Mouse (Mus musculus): ENCODE data around the gene Osbpl11. TPM values are rescaled to one million over a fixed set of nuclear protein-coding genes. Genes with fewer than 3 reads are reported as not detected.

Gene Osbpl11
- polyA plus RNA-seq, 1 experiment from 2014 or later, result 17.8 TPM

GRCm38 (mm10) chr16:33222482-33222881 lies 37.6 kb downstream of the Osbpl11 start:
- ATAC-seq (replicated peaks; ENCODE audit: low FRiP score, low read depth), result no peak
- H3K4me3 ChIP-seq (replicated peaks; ENCODE audit: low read depth, low read length), result no peak overlapping the region
- no peak overlapping the region for H3K4me2 ChIP-seq (ENCODE audit: low read length)
- peaks cover 20% of the 10 kb centered on the region for H3K36me3 ChIP-seq (ENCODE audit: insufficient read depth, low read length)
- TF ChIP-seq CTCF (IDR thresholded peaks at IDR 0.05; ENCODE audit: low read depth), result no peak
- DNase-seq (ENCODE audit: low spot score), result no peak
- H3K9me3 ChIP-seq (replicated peaks; ENCODE audit: low read length), result no peaks in the 10 kb centered on the region
- no peak overlapping the region for H3K9ac ChIP-seq (ENCODE audit: low read depth, low read length)
- H3K27ac ChIP-seq, result no peak overlapping the region
- H3K4me1 ChIP-seq (replicated peaks; ENCODE audit: insufficient read depth, low read length), result no peaks in the 10 kb centered on the region
- 82% methylated on average over 3 of the region's 3 CpGs for WGBS
- H3K27me3 ChIP-seq (ENCODE audit: insufficient read depth, low read length), result no peaks in the 10 kb centered on the region

- no peaks in the 10 kb centered on the region for H3K9me3 ChIP-seq (replicated peaks; ENCODE audit: low read length)
- no peak overlapping the region for H3K9ac ChIP-seq (ENCODE audit: low read depth, low read length)
- 71% methylated on average over 5 of the region's 5 CpGs for WGBS
- peaks cover 37% of the 10 kb centered on the region for H3K36me3 ChIP-seq (ENCODE audit: insufficient read depth, low read length)
- no peak overlapping the region for H3K4me3 ChIP-seq (replicated peaks; ENCODE audit: low read depth, low read length)
- DNase-seq (ENCODE audit: low spot score), result no peak
- no peaks in the 10 kb centered on the region for H3K4me1 ChIP-seq (replicated peaks; ENCODE audit: insufficient read depth, low read length)
- no peak overlapping the region for H3K4me2 ChIP-seq (ENCODE audit: low read length)
- no peaks in the 10 kb centered on the region for H3K27me3 ChIP-seq (ENCODE audit: insufficient read depth, low read length)
- TF ChIP-seq CTCF (IDR thresholded peaks at IDR 0.05; ENCODE audit: low read depth), result no peak
- no peak overlapping the region for H3K27ac ChIP-seq
- peak; percentile 61; the same call in 1 of the 2 replicates for ATAC-seq (replicated peaks; ENCODE audit: low FRiP score, low read depth)
Measured at GRCm38 (mm10) chr16:33224381-33224780, 39.5 kb downstream of the Osbpl11 start.

GRCm38 (mm10) chr16:33234128-33234527 lies 49.3 kb downstream of the Osbpl11 start:
- Histone ChIP-seq H3K9me3 (replicated peaks; ENCODE audit: low read length) (no peaks in the 10 kb centered on the region), H3K4me3 (replicated peaks; ENCODE audit: low read depth, low read length) (no peak overlapping the region), H3K36me3 (ENCODE audit: insufficient read depth, low read length) (peaks cover 21% of the 10 kb centered on the region), H3K9ac (ENCODE audit: low read depth, low read length) (no peak overlapping the region), H3K27me3 (ENCODE audit: insufficient read depth, low read length) (no peaks in the 10 kb centered on the region), H3K4me1 (replicated peaks; ENCODE audit: insufficient read depth, low read length) (0 out of 2 replicates have a peak, but pooled peaks cover 3% of the 10 kb centered on the region), H3K27ac (peak overlapping the region; percentile 57; the same call in 1 of the 2 replicates), H3K4me2 (ENCODE audit: low read length) (no peak overlapping the region)
- ATAC-seq (replicated peaks; ENCODE audit: low FRiP score, low read depth) (peak; percentile 92), DNase-seq (ENCODE audit: low spot score) (peak; percentile 58)
- TF ChIP-seq CTCF (IDR thresholded peaks at IDR 0.05; ENCODE audit: low read depth), result no peak
- WGBS, result 48% methylated on average over 12 of the region's 12 CpGs

GRCm38 (mm10) chr16:33236151-33236550 lies 51.3 kb downstream of the Osbpl11 start:
- Histone ChIP-seq H3K9me3 (replicated peaks; ENCODE audit: low read length) (no peaks in the 10 kb centered on the region), H3K27ac (no peak overlapping the region), H3K4me2 (ENCODE audit: low read length) (no peak overlapping the region), H3K4me1 (replicated peaks; ENCODE audit: insufficient read depth, low read length) (0 out of 2 replicates have a peak, but pooled peaks cover 3% of the 10 kb centered on the region), H3K4me3 (replicated peaks; ENCODE audit: low read depth, low read length) (no peak overlapping the region), H3K36me3 (ENCODE audit: insufficient read depth, low read length) (peaks cover 12% of the 10 kb centered on the region; the same call in 1 of the 2 replicates), H3K27me3 (ENCODE audit: insufficient read depth, low read length) (no peaks in the 10 kb centered on the region), H3K9ac (ENCODE audit: low read depth, low read length) (no peak overlapping the region)
- DNase-seq (ENCODE audit: low spot score), result no peak
- 73% methylated on average over 6 of the region's 6 CpGs for WGBS
- ATAC-seq (replicated peaks; ENCODE audit: low FRiP score, low read depth), result no peak
- no peak for TF ChIP-seq CTCF (IDR thresholded peaks at IDR 0.05; ENCODE audit: low read depth)

GRCm38 (mm10) chr16:33239305-33239704 lies 54.4 kb downstream of the Osbpl11 start:
- Histone ChIP-seq H3K9me3 (replicated peaks; ENCODE audit: low read length) (no peaks in the 10 kb centered on the region), H3K4me2 (ENCODE audit: low read length) (no peak overlapping the region), H3K4me3 (replicated peaks; ENCODE audit: low read depth, low read length) (no peak overlapping the region), H3K9ac (ENCODE audit: low read depth, low read length) (no peak overlapping the region), H3K36me3 (ENCODE audit: insufficient read depth, low read length) (peaks cover 22% of the 10 kb centered on the region), H3K27ac (no peak overlapping the region), H3K27me3 (ENCODE audit: insufficient read depth, low read length) (no peaks in the 10 kb centered on the region), H3K4me1 (replicated peaks; ENCODE audit: insufficient read depth, low read length) (0 out of 2 replicates have a peak, but pooled peaks cover 2% of the 10 kb centered on the region)
- TF ChIP-seq CTCF (IDR thresholded peaks at IDR 0.05; ENCODE audit: low read depth), result no peak
- ATAC-seq (replicated peaks; ENCODE audit: low FRiP score, low read depth), result no peak
- DNase-seq (ENCODE audit: low spot score), result no peak
- 92% methylated on average over 2 of the region's 2 CpGs for WGBS

GRCm38 (mm10) chr16:33242046-33242445 lies 57.2 kb downstream of the Osbpl11 start:
- Histone ChIP-seq H3K4me3 (replicated peaks; ENCODE audit: low read depth, low read length) (no peak overlapping the region), H3K9ac (ENCODE audit: low read depth, low read length) (no peak overlapping the region), H3K36me3 (ENCODE audit: insufficient read depth, low read length) (peaks cover 15% of the 10 kb centered on the region; the same call in 1 of the 2 replicates), H3K4me2 (ENCODE audit: low read length) (no peak overlapping the region), H3K4me1 (replicated peaks; ENCODE audit: insufficient read depth, low read length) (no peaks in the 10 kb centered on the region), H3K9me3 (replicated peaks; ENCODE audit: low read length) (no peaks in the 10 kb centered on the region), H3K27me3 (ENCODE audit: insufficient read depth, low read length) (no peaks in the 10 kb centered on the region), H3K27ac (no peak overlapping the region)
- TF ChIP-seq CTCF (IDR thresholded peaks at IDR 0.05; ENCODE audit: low read depth), result no peak
- 64% methylated on average over 6 of the region's 6 CpGs for WGBS
- DNase-seq (ENCODE audit: low spot score), result peak; percentile 49
- ATAC-seq (replicated peaks; ENCODE audit: low FRiP score, low read depth), result no peak

Measured in kidney, postnatal 0 days (tissue).